ENCODE assay signal across 11 mouse cellular contexts in genomic region chr19:25137907-25138820, GRCm38 (mm10).
DNase-seq lines count a peak whose midpoint lies in the region; ATAC-seq and TF ChIP-seq lines count a peak whose summit lies in the region.
"Had no signal": no experiment of that assay in that cellular context is flagged by ENCODE, and none has a peak within 500 bp of the region (broad histone marks: within the 10 kb centered on the region; RNA-seq: fewer than 3 reads in every experiment).

No protein-coding gene starts in this region.

- H3K9me3 ChIP-seq in liver, postnatal 0 days (ENCODE audit: low read length): no peaks in the 10 kb centered on the region
- H3K9me3 ChIP-seq: heart, embryonic 13.5 days; neural tube, embryonic 13.5 days had no signal

- H3K4me2 ChIP-seq in liver, postnatal 0 days (ENCODE audit: low read depth, low read length): no peak overlapping the region
- H3K4me2 ChIP-seq: heart, embryonic 13.5 days; neural tube, embryonic 13.5 days had no signal

- TF ChIP-seq EP300 in liver, postnatal 0 days (IDR thresholded peaks at IDR 0.05; ENCODE audit: low read depth): 0 out of 2 replicates have a peak, but pooled peaks have one; percentile 34

- no peaks in the 10 kb centered on the region for H3K27me3 ChIP-seq in liver, postnatal 0 days (ENCODE audit: insufficient read depth, low read length)
- H3K27me3 ChIP-seq: heart, embryonic 13.5 days; neural tube, embryonic 13.5 days had no signal

- H3K4me3 ChIP-seq in liver, postnatal 0 days (ENCODE audit: low read depth, low read length): no peak overlapping the region
- H3K4me3 ChIP-seq: heart, embryonic 13.5 days; neural tube, embryonic 13.5 days had no signal

- TF ChIP-seq CTCF in liver, postnatal 0 days (IDR thresholded peaks at IDR 0.05; ENCODE audit: low read depth): no peak

- H3K36me3 ChIP-seq in liver, postnatal 0 days (replicated peaks; ENCODE audit: insufficient read depth, low read length): peaks cover 56% of the 10 kb centered on the region
- H3K36me3 ChIP-seq: heart, embryonic 13.5 days; neural tube, embryonic 13.5 days had no signal

- H3K4me1 ChIP-seq in liver, postnatal 0 days (ENCODE audit: insufficient read depth): peaks cover 4% of the 10 kb centered on the region; the same call in 1 of the 2 replicates
- H3K4me1 ChIP-seq: neural tube, embryonic 13.5 days had no signal

- peak; percentile 70 for ATAC-seq in liver, postnatal 0 days

- peak overlapping the region; percentile 65 for H3K27ac ChIP-seq in liver, postnatal 0 days (ENCODE audit: low read depth)
- H3K27ac ChIP-seq: heart, embryonic 13.5 days; neural tube, embryonic 13.5 days had no signal

- intact Hi-C loops in left cerebral cortex, postnatal 4 days (cut with DNase I): loop anchor here (10.0 kb wide), 2 partner anchors 307 to 487 kb away; no protein-coding TSS in a partner anchor

- H3K9ac ChIP-seq in liver, postnatal 0 days (replicated peaks): no peak overlapping the region; the same call in 1 of the 2 replicates
- H3K9ac ChIP-seq: heart, embryonic 13.5 days; neural tube, embryonic 13.5 days had no signal

- peak; percentile 45 for DNase-seq in adrenal gland, adult 2 months
- no peak for DNase-seq in adrenal gland, postnatal 4 days (ENCODE audit: low spot score in 2 of 2)
- peak; percentile 16 for DNase-seq in ovary, adult 18-20 months (ENCODE audit: low spot score)
- no peak for DNase-seq in ovary, postnatal 14 days (ENCODE audit: low spot score)
- no peak for DNase-seq in liver, postnatal 0 days
- DNase-seq in skeletal muscle tissue, adult 2 months (ENCODE audit: low read depth, low spot score): peak; percentile 42
- no peak for DNase-seq in left cerebral cortex, postnatal 4 days
- DNase-seq in urinary bladder, adult 18-20 months (ENCODE audit: low spot score in 2 of 2): no peak
- DNase-seq: cerebellum, adult 9-10 months had no signal

- WGBS in liver, postnatal 0 days (ENCODE audit: insufficient replicate concordance): 51% methylated on average over 16 of the region's 16 CpGs

Comparison
In these comparisons a context has a peak if more than half of its experiments do, and no peak if none do; other contexts are left out.
1. DNase-seq: peak in adrenal gland, adult 2 months (single experiment), ovary, adult 18-20 months (single experiment) and skeletal muscle tissue, adult 2 months (single experiment); none in adrenal gland, postnatal 4 days (0 of 2), ovary, postnatal 14 days (single experiment), liver, postnatal 0 days (single experiment), left cerebral cortex, postnatal 4 days (single experiment) and urinary bladder, adult 18-20 months (0 of 2).